Mouse (Mus musculus) frontal cortex, postnatal 10 days (tissue): ENCODE measurements at regions not wholly inside any gene's neighbourhood (a gene's known extent, or its start where the extent isn't known, plus 50 kb on each side); places are given as distances from the start of the nearest gene placed in this dataset.

ENCODE experiments used
- DNase-seq, 2 experiments: peaks; one replicate each; pipeline ENCODE4 v3.0.0; 2022; ENCODE audit warnings: low spot score in 2 of 2, mixed read lengths in 1 of 2

DNA sequence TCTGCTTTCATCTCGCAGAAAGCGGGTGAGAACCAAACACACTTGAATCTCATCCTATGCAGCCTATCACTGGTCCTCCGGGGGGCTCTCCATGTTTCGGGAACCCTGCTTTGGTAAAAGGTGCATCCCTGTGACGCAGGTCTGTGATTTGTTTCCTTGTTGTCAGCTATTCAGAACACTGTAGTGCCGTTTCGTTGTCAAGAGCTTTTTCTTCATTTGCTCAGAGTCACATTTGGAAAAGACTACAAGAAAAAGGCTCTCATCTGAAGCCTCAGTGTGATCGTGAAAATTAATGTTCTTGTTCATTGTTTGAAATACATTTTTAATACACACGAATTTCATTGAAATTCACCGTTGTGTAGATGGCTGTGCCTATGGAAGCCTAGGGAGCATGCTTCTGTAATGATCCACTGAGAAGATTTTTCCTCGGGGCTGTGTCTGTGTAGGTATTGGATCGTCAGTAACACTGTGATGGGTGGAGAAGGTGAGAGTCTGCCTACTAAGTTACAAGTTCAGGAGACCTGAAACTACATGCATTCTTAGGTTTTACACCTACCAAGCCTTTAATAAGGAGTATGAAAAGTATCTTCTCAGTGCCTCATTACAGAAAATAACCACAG lies 112.0 kb upstream of the Paqr3 start:
- DNase-seq, result no peak

DNA sequence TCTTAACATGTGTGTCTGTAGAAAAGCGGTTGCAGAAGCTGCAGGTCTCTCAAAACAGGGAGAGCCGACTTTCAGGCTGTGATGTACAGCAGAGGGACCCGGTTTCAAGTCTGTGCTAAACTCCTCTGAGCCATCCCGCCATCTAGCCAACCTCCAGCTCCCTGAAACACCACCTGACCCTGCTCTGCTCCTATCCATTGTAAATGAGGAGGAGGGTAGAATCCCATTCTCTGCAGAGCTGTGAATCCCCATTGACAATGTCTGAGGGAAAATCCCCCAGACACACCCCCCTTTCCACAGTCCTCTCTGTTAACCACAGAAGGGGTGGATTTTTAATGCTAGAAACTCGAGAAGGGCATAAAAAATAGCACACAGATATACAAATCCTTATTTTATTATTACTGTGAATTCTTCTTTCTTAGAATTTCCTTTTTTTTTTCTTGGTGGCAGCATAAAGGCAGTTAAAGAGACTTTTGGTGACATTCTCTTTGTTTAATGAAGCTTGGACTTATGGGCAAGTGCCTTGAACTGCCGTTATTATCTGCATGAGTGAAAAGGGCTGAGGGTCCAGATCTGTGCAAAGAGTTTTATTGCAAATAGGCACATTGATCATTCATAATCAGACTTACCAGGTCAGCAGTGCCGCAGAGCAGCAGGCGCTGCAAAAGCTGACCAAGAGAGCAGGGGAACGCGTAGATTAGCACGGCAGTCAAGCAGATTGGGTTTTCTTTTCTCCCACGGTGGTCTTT lies 111.3 kb upstream of the Paqr3 start:
- DNase-seq, result no peak

DNA sequence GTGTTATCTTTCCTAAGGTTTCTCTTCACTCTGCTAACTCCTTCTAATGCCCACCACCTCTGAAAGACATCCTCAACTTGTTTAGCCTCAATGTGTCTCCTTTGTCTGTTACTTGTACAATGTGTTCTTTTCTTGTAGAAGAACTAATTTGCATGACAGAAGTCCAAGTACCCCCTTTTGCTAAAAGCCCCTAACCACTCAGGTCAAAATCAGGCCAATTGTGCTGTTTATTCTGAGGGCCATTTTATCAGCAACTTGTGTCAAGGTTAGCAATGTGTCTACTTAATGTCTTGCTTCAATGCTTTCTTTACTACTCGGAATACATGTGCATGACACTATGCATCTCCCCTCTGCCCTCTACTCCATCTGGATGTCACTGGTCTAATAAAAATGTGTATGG lies 107.3 kb upstream of the Paqr3 start:
- no peak for DNase-seq

DNA sequence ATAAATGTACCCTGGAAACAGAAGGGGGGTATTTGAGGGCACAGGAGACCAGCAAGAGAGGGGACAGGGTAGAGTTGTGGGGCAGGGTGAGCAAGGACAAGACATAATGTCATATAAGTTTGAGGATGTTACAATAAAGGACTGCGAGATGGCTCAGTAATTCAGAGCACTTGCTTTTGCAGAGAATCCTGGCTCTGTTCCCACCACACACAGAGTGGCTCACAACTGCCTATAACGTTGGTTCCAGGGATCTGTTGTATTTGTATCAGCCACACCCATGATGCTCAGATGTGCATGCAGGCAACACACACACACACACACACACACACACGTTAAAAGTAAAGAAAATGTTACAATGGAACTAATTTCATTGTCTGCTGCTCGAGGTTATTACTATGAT lies 94.2 kb upstream of the Paqr3 start:
- no peak for DNase-seq

DNA sequence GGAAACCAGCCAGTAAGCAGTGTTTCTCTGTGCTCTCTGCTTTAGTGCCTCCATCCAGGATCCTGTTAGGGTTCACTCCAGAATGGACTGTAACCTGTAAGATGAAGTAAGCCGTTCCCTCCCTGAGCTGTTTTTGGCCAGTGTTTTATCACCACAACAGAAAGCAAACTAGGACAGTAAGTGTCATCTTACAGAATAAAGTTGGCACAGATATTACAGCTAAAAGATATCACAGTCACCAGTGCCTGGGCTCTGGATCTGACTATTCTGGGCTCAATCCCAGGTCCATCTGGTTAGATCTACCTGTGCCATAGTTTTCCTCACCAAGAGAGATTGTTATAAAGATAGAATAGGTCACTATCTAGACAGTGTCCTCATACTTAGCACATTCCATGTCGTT lies 92.9 kb upstream of the Paqr3 start:
- DNase-seq, result no peak

DNA sequence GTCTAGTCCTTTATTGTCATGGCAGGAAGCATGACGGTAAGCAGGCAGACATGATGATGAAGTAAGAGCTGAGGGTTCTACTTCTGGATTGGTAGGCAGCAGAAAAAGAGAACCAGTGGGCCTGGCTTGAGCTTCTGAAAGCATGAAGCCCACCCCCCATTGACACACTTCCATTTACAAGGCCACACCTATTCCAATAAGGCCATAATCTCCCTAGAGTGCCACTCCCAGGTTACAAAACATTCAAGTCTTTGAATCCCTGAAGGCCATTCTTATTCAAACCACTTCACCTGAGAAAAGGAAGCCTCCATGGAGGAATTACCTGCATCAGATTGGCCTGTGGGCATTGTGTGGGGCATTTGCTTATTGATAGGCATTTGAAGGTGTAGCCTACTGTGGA lies 92.2 kb upstream of the Paqr3 start:
- no peak for DNase-seq

DNA sequence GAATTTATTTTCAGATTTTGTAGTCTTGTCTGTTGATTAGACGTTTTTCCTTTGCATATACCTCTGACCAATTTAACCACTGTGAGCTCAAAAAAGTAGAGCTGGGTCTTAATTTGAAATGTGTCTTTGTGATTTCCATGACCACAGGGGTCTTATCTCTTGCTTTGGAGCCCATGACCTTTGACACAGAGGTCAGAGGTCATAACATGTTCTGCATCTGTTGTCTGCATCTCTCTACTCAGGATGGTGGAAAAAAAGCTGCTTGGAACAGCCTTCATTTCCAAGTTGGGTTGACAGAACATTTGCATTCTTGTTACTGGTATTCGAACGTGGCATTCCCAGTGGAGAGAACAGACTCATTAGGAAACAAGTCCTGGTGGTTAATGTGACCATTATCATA lies 91.2 kb upstream of the Paqr3 start:
- no peak for DNase-seq

DNA sequence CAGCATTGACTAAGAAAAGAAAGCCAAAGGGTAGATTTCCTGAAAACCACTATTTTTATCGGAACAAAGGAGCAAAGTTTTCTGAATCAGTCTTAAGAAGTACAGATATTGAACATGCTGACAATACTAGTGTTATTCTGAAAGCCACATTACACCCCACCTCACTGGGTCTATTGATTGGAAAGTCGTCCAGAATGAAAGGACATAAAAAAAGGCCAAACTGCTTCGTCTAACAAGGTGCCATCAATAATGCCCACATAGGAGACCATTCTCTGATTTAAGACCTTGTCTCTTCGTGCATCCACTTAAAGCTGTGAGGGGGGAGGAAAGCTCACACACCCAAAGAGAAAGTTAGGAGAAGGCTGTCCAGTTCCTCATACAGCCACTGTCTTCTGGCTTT lies 89.3 kb upstream of the Paqr3 start:
- no peak for DNase-seq

DNA sequence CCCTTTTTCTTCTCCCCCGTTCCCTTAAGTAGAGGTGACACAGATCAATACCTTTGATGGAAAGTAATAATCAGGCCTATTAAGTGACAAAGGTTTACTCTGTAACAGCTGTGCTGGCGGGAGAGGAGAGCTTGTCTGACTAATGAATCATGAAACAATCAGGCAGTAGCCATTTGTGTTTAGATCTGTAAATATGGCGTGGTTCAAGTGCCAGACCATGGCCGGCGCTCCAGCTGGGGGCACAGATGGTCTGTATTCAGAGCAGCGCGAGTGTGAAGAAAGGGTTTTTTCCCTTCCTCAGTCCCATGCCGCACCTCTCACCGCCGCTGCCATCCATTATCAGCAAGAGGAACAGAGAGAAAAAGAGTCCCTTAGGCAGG lies 83.9 kb upstream of the Paqr3 start:
- peak in 1 of 2 experiments; percentile 12 for DNase-seq

DNA sequence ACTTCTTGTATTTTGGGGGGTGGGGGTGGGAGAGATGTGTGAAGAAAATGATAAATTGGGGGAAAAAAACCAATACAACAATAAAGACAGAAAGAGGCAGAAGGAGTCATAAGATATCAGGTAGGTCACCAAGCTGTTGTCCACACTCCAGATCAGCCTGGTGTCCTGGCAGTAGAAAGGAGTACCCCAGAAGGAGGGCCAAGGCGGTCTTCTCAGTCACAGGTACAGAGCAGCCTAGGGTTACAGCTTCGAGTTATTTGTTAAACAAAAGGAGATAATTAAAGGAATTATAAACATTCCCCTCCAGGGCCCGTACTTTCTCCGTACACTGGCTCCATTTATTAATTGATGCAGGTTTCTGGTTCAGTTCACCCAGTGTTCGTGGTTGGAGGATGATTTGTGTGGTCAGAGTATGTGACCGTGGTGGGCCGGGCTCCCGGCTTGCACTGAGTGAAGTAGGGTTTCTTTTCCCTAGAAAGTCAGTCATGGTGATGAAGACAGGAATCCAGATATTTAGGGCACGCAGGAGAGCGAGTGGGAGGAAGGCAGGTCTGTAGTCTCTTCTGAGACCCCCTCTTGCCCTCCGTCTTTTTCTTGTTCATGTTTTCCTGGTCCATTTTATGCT lies 83.4 kb upstream of the Paqr3 start:
- DNase-seq, result no peak

DNA sequence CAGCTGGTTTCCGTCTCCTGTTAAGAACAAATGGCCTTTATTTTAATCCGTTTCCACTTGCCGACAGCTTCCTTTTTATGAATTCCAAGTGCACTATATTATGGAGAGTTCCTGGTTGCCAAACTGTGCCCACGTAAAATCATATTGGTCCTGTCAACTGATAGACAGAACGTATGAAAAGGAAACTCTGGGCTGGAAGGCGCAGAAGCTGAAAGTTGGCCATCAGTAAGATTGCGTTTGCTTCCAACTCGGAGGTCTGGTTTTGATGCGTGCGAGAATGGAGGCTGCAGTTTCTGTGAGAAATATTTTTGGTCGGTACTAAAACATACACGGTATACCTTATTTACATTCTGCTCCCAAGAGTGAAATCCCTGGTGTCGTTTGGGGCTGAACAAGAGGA lies 81.3 kb upstream of the Paqr3 start:
- no peak for DNase-seq

DNA sequence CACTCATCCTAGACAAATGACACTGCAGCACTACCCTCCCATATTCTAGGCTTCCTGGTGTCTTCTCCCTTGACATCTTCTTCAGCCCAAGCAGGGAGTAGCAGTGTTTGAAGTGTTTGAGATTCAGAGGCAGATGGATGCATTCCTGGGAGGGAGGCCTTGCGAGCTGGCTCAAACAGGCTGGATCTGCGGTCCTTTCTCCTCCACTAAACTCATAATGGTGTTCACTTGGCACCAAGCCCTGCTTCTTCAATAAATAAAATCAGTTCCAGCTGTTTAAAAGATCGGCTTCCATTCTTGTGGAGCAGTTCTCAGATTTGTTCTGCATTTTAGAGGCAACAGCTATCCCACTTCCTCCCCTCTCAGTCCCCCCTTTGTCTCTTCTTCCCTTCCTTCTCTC lies 79.3 kb upstream of the Paqr3 start:
- DNase-seq, result no peak

DNA sequence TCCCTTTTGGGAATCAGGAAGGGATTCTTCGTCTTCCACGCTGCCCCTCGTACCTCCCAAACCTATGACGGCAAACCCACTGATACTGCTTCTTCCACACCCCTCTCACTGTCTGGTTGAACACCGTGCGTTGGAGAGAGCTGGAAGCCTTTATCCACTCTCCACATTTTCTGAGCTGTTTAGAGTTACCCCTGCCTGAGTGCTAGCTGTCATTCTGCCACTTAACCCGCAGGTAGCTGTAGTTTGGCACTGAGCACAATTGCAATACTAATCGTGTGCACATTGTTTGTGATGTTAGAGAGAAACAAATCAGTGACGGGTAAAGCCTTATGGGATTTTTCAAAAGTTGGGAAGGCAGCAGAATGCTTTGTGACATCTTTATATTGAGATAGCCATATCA lies 73.1 kb upstream of the Paqr3 start:
- no peak for DNase-seq

DNA sequence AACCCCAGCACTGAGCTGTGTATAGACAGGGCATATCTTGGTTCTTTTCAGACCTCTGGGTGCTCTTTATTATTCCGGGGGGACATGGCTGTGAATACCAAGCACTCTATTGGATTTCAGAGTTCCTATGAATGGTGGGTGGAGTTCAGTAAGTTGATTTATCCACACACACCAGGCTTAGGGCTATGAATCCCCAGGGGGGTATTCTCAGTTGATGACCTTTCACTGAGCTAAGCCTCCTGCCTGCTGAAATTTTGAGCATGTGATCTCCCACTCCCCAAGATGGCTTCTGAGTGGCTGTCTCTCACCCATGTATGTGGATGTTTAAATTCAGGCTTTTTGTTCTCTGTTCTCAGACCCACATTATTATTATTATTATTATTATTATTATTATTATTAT lies 69.9 kb upstream of the Paqr3 start:
- DNase-seq, result no peak

DNA sequence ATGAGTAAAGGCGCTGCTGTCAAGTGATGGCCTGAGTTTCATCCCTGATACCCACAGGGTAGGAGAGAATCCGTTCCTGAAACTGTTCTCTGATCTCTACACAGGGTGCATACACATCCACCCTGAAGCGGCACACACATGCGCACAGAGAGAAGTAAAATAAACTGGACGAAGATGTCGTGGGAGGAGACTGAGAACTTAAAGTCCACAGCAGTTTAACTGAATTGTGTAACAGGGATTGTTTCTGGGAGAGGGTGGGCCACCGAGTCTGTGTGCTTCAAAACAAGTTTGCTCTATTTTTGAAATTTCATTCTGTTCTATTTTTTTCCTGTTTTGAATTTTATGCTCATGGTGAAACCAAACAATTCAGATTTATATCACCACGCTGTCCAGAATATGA lies 63.0 kb upstream of the Paqr3 start:
- no peak for DNase-seq

DNA sequence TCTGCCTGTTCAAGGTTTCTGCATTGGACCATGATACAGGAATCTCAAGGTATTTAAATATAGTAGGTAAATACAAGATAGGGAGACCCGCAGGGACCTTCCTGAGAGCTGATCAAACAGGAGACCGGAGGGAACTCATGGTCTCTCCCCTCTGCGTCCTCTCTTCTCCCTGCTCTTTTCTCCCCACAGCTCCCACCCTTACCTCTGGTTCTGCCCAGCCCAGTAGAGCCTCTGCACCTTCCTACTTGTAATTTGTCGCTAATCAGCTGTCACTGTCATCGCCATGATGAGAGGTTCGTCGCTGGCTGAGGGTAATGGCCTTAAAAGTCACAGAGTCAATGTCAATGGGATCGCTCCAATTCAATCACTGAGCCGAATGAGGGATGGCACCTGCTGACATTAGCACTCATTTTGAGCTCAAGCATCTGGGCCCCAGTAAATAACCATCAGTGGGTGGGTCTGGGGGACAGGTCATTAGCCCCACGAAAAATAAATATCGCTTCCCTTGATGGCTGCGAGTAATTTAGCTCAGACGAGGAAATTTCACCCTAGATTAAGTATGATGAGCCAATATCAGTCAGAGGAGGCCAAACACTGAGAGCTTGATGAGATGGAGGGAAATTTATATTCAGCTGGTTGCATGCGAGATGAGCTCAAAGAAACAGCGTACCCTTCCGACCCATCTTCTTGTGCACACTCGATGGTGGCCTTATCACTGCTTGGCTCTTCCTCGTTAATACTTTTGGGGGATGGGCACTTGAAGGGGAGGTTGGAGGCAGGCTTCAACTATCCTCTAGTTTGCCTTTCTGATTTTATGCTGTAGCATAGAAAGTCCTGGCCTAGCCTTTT lies 56.2 kb upstream of the Paqr3 start:
- DNase-seq, result no peak

DNA sequence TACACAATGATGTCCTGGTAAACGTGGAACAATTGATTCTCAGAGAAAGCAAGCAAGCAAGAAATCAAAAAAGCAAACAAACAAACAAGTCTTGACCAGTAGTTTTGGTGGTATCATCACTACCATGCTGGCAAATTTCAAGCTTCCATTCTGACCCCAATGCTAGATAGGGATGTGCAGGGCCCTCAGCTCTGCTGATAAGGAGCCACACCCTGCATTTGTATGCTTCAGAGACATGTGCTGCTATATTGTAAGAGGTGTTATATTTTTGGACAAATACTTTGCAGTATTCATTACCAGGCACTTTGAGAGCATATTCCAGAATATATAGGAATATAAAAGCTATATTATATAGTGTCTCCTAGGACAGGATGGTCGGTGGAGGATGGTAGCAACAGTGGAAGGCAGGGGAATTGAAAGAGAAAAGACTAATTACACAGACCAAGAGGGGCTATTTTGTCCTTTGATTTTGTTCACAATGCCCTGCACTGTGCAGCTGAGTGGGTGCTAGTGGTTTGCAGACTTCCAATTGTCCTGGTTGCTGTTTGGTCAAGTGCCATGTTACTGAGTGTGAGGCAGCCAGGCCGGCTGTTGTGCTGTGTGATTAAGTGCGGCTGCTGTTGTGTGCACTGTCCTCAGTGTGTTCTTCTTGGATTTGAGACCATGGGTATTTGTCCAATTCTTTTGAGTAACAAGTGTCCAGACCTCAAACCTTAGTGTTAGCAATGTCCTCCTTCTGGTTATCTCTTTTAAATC lies 54.9 kb upstream of the Paqr3 start:
- no peak for DNase-seq
